8 mouse cellular contexts compared by ENCODE assay signal in the genomic region with DNA sequence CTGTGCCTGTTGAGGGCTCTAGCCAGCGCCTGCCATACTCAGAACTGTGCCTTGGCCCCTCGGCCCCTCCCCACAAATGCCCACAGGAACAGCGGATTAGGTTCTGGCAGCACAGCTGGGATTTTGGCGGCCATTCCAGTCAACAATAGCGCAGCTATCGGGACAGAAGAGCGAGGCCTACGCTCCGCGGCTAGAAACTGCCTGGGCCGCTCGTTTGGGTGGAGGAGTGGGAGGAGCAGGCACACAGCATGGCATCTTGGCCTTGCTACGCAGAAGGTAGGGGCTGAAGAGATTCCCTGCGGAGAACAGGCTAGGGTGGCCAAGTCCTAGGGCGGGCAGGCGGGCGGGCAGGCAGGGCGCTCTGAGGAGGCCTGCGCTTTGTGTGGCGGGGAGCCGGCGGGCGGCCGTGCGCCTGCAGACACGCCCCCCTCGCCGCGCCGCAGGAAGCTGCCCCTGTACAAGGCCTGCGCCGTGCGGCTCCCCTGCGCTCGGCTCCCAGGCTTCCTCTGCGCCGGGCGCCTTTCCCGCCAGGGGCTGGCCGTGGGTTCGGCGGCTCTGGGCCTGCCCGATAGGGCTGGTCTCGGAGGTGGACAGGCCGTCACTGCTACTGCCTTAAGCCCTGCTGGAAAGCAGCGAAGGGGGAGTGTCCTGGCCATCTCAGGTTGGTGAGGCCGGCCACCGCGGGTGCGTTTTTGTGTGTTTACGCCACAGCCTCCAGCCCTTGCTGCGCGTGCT. TPM values are rescaled to one million over a fixed set of nuclear protein-coding genes. Genes with fewer than 3 reads are reported as not detected.
DNase-seq lines count a peak whose midpoint lies in the region; ATAC-seq and TF ChIP-seq lines count a peak whose summit lies in the region.

No protein-coding gene starts in this region.

- no peaks in the 10 kb centered on the region for H3K36me3 ChIP-seq in embryonic facial prominence, embryonic 15.5 days
- H3K36me3 ChIP-seq in kidney, embryonic 14.5 days (ENCODE audit: control insufficient read depth, insufficient read depth, low read length): no peaks in the 10 kb centered on the region
- no peaks in the 10 kb centered on the region for H3K36me3 ChIP-seq in limb, embryonic 15.5 days
- H3K36me3 ChIP-seq in midbrain, postnatal 0 days (ENCODE audit: insufficient read depth, low read length): no peaks in the 10 kb centered on the region

- peaks cover 50% of the 10 kb centered on the region for H3K4me1 ChIP-seq in bone marrow macrophage, adult 2 months (ENCODE audit: control insufficient read depth, insufficient read depth, low read length)
- peaks cover 47% of the 10 kb centered on the region for H3K4me1 ChIP-seq in embryonic facial prominence, embryonic 15.5 days
- H3K4me1 ChIP-seq in kidney, embryonic 14.5 days (ENCODE audit: control insufficient read depth, insufficient read depth, low read length): peaks cover 33% of the 10 kb centered on the region
- peaks cover 46% of the 10 kb centered on the region for H3K4me1 ChIP-seq in limb, embryonic 15.5 days
- H3K4me1 ChIP-seq in midbrain, postnatal 0 days (ENCODE audit: insufficient read depth, low read length): peaks cover 12% of the 10 kb centered on the region; the same call in 1 of the 2 replicates

- peak; percentile 92 for ATAC-seq in embryonic facial prominence, embryonic 15.5 days (ENCODE audit: insufficient number of reproducible peaks, low FRiP score, low TSS enrichment, low read depth)
- ATAC-seq in kidney, embryonic 14.5 days (ENCODE audit: low FRiP score, low TSS enrichment): peak; percentile 94
- peak; percentile 90 for ATAC-seq in limb, embryonic 15.5 days (ENCODE audit: insufficient number of reproducible peaks, low FRiP score, low TSS enrichment, low read depth)
- peak; percentile 83 for ATAC-seq in midbrain, postnatal 0 days (ENCODE audit: low FRiP score)

- peak overlapping the region; percentile 76 for H3K4me2 ChIP-seq in embryonic facial prominence, embryonic 15.5 days (replicated peaks)
- peak overlapping the region; percentile 87 for H3K4me2 ChIP-seq in kidney, embryonic 14.5 days (replicated peaks; ENCODE audit: low read depth, low read length)
- H3K4me2 ChIP-seq in limb, embryonic 15.5 days: peak overlapping the region; percentile 78
- H3K4me2 ChIP-seq in midbrain, postnatal 0 days (ENCODE audit: low read depth, low read length, poor library complexity, severe bottlenecking): peak overlapping the region; percentile 58

- WGBS in embryonic facial prominence, embryonic 15.5 days: under 1% methylated on average over 53 of the region's 53 CpGs
- under 1% methylated on average over 48 of the region's 53 CpGs for WGBS in kidney, embryonic 14.5 days
- under 1% methylated on average over 38 of the region's 53 CpGs for whole genome bisulfite sequencing in limb, embryonic 15.5 days
- 0% methylated on average over 44 of the region's 53 CpGs for WGBS in midbrain, postnatal 0 days

- peak; percentile 91 for DNase-seq in A20 (ENCODE audit: low read depth, low spot score)
- DNase-seq in heart, adult 9 months (ENCODE audit: low spot score in 2 of 2): peak; percentile 83 to 86
- DNase-seq in midbrain, postnatal 0 days (ENCODE audit: low spot score): peak; percentile 86
- peak; percentile 75 to 85 for DNase-seq in spleen, postnatal 10 days (ENCODE audit: low spot score in 2 of 2)

- peak overlapping the region; percentile 80 for H3K27ac ChIP-seq in bone marrow macrophage, adult 2 months (ENCODE audit: insufficient read depth, low read depth, low read length)
- peak overlapping the region; percentile 99 for H3K27ac ChIP-seq in embryonic facial prominence, embryonic 15.5 days (replicated peaks)
- H3K27ac ChIP-seq in kidney, embryonic 14.5 days (ENCODE audit: low read depth, low read length): peak overlapping the region; percentile 100
- peak overlapping the region; percentile 100 for H3K27ac ChIP-seq in limb, embryonic 15.5 days
- H3K27ac ChIP-seq in midbrain, postnatal 0 days (ENCODE audit: low read depth, low read length): peak overlapping the region; percentile 99

- peak overlapping the region; percentile 81 for H3K4me3 ChIP-seq in bone marrow macrophage, adult 2 months (ENCODE audit: insufficient read depth, low read length)
- H3K4me3 ChIP-seq in embryonic facial prominence, embryonic 15.5 days (replicated peaks): peak overlapping the region; percentile 74
- H3K4me3 ChIP-seq in kidney, embryonic 14.5 days (ENCODE audit: low read length): peak overlapping the region; percentile 62
- peak overlapping the region; percentile 79 for H3K4me3 ChIP-seq in limb, embryonic 15.5 days
- peak overlapping the region; percentile 77 for H3K4me3 ChIP-seq in midbrain, postnatal 0 days (ENCODE audit: low read depth, low read length)

- H3K9me3 ChIP-seq in embryonic facial prominence, embryonic 15.5 days (replicated peaks): no peaks in the 10 kb centered on the region
- H3K9me3 ChIP-seq in kidney, embryonic 14.5 days (ENCODE audit: control insufficient read depth, low read length): no peaks in the 10 kb centered on the region
- no peaks in the 10 kb centered on the region for H3K9me3 ChIP-seq in limb, embryonic 15.5 days
- no peaks in the 10 kb centered on the region for H3K9me3 ChIP-seq in midbrain, postnatal 0 days (ENCODE audit: low read length)

- peak overlapping the region; percentile 64 for H3K9ac ChIP-seq in embryonic facial prominence, embryonic 15.5 days
- H3K9ac ChIP-seq in kidney, embryonic 14.5 days (ENCODE audit: low read depth, low read length): peak overlapping the region; percentile 81
- peak overlapping the region; percentile 71 for H3K9ac ChIP-seq in limb, embryonic 15.5 days
- peak overlapping the region; percentile 96 for H3K9ac ChIP-seq in midbrain, postnatal 0 days (replicated peaks; ENCODE audit: low read length, poor library complexity, severe bottlenecking)

- no peaks in the 10 kb centered on the region for H3K27me3 ChIP-seq in embryonic facial prominence, embryonic 15.5 days
- H3K27me3 ChIP-seq in kidney, embryonic 14.5 days (ENCODE audit: control insufficient read depth, insufficient read depth, low read length): no peaks in the 10 kb centered on the region
- H3K27me3 ChIP-seq in limb, embryonic 15.5 days: no peaks in the 10 kb centered on the region
- no peaks in the 10 kb centered on the region for H3K27me3 ChIP-seq in midbrain, postnatal 0 days (ENCODE audit: insufficient read depth, low read length)

- TF ChIP-seq CTCF in bone marrow macrophage, adult 2 months (IDR thresholded peaks at IDR 0.05; ENCODE audit: low read depth, low read length): no peak
- TF ChIP-seq CTCF in midbrain, postnatal 0 days (IDR thresholded peaks at IDR 0.05): no peak

- no peak for TF ChIP-seq POLR2A in bone marrow macrophage, adult 2 months (IDR thresholded peaks at IDR 0.05; ENCODE audit: borderline replicate concordance, low read depth, low read length)

RNA-seq across cellular contexts. Expression of a gene that starts 36.0 kb away (rescaled TPM):
- 130 and 145 TPM in 2 replicates for polyA plus RNA-seq in bone marrow macrophage, adult 2 months (2012; ENCODE audit: insufficient read depth, insufficient read length, missing spikeins)
- 72.8 and 73.7 TPM in 2 replicates for polyA plus RNA-seq in embryonic facial prominence, embryonic 15.5 days (2015; fragmentation: Nextera tagmentation; extraction: Ambion mirVana)
- polyA plus RNA-seq in kidney, embryonic 14.5 days (2014; fragmentation: Nextera tagmentation; extraction: Ambion mirVana): 69.6 and 110 TPM in 2 replicates
- polyA plus RNA-seq in limb, embryonic 15.5 days (2015; fragmentation: Nextera tagmentation; extraction: Ambion mirVana): 66.2 and 72.9 TPM in 2 replicates
- 64.4 and 74.0 TPM in 2 replicates for total RNA-seq in midbrain, postnatal 0 days (2014; rRNA removed)
- 17.9 and 20.6 TPM in 2 replicates for polyA plus RNA-seq in midbrain, postnatal 0 days (2015; fragmentation: Nextera tagmentation; extraction: Ambion mirVana)

RNA-seq across cellular contexts. Expression of a gene that starts 36.2 kb away (rescaled TPM):
- polyA plus RNA-seq in bone marrow macrophage, adult 2 months (2012; ENCODE audit: insufficient read depth, insufficient read length, missing spikeins): 3.2 and 3.5 TPM in 2 replicates
- 22.0 and 29.2 TPM in 2 replicates for polyA plus RNA-seq in embryonic facial prominence, embryonic 15.5 days (2015; fragmentation: Nextera tagmentation; extraction: Ambion mirVana)
- 10.0 and 14.7 TPM in 2 replicates for polyA plus RNA-seq in kidney, embryonic 14.5 days (2014; fragmentation: Nextera tagmentation; extraction: Ambion mirVana)
- 8.8 and 11.5 TPM in 2 replicates for polyA plus RNA-seq in limb, embryonic 15.5 days (2015; fragmentation: Nextera tagmentation; extraction: Ambion mirVana)
- 3.7 and 6.9 TPM in 2 replicates for total RNA-seq in midbrain, postnatal 0 days (2014; rRNA removed)
- polyA plus RNA-seq in midbrain, postnatal 0 days (2015; fragmentation: Nextera tagmentation; extraction: Ambion mirVana): 7.0 TPM in 2 replicates

RNA-seq across cellular contexts. Expression of a gene that starts 48.6 kb away (rescaled TPM):
- polyA plus RNA-seq in bone marrow macrophage, adult 2 months (2012; ENCODE audit: insufficient read depth, insufficient read length, missing spikeins): 13.1 and 13.6 TPM in 2 replicates
- 2.4 and 2.5 TPM in 2 replicates for polyA plus RNA-seq in embryonic facial prominence, embryonic 15.5 days (2015; fragmentation: Nextera tagmentation; extraction: Ambion mirVana)
- 2.5 and 3.9 TPM in 2 replicates for polyA plus RNA-seq in kidney, embryonic 14.5 days (2014; fragmentation: Nextera tagmentation; extraction: Ambion mirVana)
- 1.9 and 2.4 TPM in 2 replicates for polyA plus RNA-seq in limb, embryonic 15.5 days (2015; fragmentation: Nextera tagmentation; extraction: Ambion mirVana)
- 7.7 and 12.9 TPM in 2 replicates for total RNA-seq in midbrain, postnatal 0 days (2014; rRNA removed)
- polyA plus RNA-seq in midbrain, postnatal 0 days (2015; fragmentation: Nextera tagmentation; extraction: Ambion mirVana): 3.1 and 4.2 TPM in 2 replicates

Comparison
In these comparisons a context has a peak if more than half of its experiments do, and no peak if none do; other contexts are left out.
1. Peak in every context shown above with its lines: DNase-seq, ATAC-seq, H3K4me3 ChIP-seq and H3K27ac ChIP-seq.